Mouse (Mus musculus) cerebellum, adult 8-10 months (tissue): ENCODE data around the gene Mlycd.

Source experiments
- DNase-seq: peaks from one replicate; pipeline ENCODE4 v3.0.0; 2022

Gene Mlycd

DNA sequence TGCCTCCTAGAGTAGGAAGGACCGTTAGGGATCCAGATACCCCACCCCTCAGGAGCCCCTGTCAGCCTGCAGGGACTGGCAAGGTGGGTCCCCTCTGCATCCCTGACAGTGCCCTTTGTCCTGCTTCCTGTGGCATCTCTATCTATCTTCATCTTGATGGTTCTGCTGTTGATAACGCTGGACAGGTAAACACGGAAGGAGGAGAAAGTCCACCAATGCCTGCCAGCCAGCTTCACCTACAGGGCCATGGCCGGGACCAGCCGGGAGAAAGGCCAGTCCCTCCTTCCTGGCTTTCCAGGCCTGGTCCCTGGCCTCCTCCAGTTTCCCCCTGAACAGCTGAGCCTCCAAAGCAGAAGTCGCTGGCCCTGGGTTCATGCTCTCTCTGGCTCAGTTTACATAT, 39.9 kb downstream of the Mlycd start:
- DNase-seq: no peak

DNA sequence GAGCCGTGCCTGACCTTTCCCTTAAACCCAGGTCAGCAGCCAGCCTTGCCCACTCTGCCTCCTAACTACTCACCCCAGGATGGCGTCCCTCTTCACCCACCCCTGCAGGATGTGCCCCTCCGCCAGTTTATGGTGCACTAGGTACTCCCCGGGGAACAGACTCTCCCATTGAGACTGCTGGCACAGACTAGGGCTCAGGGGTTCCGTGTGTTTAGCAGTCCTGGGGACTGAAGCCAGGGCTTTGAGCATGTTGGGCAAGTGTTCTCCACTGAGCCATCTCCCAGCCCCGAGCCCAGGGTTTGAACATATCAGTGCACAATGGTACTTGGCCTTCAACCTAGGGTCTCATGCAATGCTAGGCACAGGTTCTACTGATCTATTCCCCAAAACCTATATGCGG, 40.8 kb downstream of the Mlycd start:
- DNase-seq: no peak

DNA sequence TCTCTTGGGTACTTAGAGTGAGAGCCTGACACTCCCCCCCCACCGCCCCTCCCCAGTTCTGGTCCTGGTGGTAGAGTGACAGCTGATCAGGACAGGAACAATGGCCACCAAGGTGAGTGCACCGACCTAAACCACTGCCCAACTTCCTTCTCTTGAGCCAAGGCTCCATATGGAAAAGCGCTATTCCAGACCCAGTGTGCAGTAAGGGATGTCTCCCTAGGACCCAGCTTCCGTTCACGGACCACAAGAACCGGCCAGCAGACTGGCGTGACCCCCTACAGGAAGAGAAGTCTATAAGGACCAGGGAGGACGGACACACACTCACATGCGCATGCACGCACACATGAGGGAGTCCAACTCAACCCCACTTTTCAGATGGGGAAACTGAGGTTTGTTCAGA, 41.7 kb downstream of the Mlycd start:
- DNase-seq: no peak

DNA sequence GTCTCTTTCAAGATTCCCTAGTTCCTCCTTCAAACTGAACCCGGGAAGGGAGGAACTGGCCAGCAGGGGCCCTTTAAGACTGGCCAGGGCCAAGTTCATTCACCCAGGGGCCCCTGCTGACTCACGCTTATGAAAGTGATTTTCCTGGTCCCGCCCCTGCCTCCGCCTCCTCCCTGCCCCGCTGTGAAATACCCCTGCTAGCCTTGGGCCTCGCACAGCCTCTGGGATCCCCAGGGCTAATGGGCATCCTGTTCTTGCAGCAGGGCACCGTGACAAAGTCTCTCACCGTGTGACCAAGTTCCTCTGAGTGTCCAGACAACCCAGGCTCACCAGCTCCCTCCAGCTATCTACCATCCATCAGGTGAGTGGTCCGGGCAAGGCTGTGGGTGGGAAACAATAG, 42.3 kb downstream of the Mlycd start:
- no peak for DNase-seq

DNA sequence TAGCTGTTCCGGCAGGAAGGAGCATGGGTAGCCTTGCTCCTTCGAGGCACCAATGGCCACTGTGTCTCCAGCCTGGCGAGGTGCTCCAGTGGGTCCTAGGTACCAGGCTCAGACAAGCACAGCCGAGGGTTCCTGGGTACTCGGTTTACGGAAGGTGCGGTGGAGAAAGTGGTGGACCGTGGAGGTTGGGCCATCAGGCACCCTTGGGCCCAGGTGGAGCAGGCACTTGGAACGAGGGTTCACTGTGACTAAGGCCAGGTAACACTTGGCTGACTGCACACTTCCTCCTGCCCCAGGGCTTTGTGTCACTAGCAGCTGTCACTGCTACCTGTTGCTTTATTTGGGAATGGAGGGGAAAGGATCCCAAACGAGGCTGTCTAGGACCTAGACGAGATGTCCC, 42.8 kb downstream of the Mlycd start:
- DNase-seq: no peak

DNA sequence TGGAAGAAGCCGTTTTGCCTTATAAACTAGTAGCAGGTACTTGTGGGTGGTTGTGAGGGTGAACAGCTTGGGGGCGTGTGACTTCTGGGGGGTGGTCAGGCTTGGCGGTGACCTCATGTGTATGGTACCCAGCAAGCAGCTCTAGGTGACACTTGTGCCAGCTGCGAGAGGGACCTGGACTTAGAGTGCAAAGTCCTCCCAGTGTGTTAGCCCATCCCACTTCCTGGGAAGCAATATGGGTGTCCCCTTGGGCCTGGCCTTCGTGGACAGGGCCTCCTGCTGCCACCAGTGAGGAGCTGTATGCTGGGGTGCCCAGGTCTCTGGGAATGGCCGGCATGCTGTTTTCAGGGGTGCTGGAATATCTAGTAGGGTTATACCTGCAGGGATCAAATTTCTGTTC, 44.2 kb downstream of the Mlycd start:
- DNase-seq: no peak

DNA sequence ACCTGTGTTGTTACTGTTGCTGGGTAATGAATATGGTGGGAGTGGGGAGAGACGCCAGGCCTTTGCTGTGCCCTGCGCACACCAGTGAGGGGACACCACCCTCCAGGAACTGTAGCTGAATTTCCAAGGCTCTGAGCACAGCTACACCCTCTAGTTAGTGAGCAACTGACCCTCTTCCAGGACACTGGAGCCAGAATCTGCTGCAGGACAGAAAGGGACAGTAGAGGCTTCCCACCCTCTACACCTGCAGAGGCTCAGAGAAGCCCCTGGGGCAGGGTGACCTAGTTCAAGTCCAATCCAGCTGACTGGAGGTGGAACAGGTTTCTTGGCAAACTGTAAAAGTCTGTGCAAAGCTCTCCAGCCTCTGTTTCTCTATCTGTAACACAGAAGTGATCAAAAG, 44.7 kb downstream of the Mlycd start:
- no peak for DNase-seq

DNA sequence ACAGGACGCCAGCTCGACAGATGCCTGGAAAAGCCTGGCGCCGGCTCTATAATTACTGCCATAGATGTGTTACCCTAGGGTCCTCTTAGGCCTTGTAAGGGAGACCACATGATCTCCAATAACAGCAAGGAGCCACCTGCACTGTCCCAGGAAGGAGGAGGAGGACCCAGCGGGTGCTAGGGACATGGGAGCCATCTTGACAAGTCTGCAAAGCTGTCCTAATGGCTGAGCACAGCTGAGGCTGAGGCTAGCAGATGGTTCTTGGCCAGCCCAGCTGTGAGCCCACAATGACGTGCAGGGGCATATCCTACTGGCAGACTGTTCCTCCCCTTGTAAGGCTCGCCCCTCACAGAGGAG, 45.2 kb downstream of the Mlycd start:
- no peak for DNase-seq

DNA sequence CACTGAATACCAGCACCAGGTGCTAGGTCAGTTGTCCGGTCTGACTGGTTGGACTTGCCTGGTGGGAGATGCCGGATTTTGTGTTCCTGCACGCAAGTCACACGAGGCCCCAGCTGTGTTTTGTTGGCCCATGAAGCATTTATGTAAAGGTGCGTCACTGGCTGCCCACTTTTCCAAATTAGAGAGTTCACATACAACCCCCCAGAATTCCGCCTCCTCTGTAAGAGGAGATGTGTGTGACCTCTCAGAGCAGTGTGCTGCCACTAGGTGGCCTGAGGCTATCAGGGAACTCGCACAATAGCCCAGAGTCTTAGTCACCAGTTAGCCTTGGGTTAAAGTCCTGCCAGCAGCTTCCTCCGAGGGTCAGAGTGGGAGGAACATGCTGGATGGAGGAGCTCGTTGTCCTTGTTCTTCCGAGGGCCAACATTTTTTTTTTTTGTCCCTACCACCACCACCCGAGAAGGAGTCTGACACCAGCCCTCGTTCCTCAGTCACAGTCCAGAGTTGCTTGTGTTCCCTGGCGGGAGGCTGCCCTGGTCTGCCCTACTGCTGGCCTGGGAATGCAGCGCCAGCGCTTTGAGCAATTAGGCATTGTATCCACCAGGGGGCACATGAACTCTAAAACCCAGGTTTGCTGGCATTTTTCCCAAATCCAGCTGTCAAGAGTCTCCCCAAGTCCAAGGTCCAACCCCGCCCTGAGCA, 45.7 kb downstream of the Mlycd start:
- peak; percentile 40 for DNase-seq

DNA sequence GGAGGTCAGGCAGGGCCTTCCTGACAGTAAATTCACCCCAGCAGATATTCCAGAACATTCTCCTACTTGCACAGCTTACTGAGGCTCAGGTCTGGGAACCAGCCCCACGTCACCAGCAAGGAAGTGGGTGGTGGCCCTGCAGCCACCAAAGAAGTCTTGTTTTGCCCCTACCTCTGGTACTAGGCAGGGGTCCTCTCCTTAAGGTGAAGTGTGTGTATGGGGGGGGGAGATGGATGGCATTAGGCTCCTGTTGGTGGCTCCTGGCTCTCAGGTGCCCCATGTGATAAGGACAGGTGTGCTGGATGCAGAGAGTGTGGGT, 46.2 kb downstream of the Mlycd start:
- no peak for DNase-seq

DNA sequence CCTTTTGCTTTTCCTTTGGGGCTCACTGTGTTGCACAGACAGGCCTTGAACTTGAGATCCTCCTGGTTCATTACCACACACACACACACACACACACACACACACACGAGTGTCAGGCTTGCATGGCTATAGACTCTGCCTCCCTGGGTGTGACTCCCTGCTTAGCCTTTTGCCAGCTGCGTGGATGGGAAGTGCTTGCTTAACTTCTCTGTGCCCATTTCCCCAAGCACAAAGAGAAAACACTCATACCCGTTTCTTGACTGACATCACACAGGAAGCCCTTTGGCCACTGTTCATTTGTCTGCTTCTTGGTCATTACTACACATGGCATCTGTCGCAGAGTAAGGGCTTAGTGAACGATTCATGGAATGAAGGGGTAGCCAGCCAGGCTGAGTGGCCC, 47.3 kb downstream of the Mlycd start:
- DNase-seq: no peak

DNA sequence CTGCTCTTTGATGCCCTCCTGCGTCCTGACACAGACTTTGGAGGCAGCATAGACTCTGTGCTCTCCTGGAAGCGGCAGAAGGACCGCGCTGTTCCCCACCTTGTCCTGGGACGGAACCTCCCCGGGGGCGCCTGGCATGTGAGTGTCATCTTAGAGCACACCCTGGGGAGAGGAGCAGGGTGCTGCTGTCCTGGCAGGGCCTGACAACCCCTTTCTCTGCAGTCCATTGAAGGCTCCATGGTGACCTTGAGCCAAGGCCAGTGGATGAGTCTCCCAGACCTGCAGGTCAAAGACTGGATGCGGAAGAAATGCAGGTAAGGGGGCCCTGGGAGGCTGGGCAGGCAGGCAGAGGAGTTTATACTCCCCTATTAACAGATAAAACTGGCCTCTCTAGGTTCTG, 48.3 kb downstream of the Mlycd start:
- DNase-seq: no peak

DNA sequence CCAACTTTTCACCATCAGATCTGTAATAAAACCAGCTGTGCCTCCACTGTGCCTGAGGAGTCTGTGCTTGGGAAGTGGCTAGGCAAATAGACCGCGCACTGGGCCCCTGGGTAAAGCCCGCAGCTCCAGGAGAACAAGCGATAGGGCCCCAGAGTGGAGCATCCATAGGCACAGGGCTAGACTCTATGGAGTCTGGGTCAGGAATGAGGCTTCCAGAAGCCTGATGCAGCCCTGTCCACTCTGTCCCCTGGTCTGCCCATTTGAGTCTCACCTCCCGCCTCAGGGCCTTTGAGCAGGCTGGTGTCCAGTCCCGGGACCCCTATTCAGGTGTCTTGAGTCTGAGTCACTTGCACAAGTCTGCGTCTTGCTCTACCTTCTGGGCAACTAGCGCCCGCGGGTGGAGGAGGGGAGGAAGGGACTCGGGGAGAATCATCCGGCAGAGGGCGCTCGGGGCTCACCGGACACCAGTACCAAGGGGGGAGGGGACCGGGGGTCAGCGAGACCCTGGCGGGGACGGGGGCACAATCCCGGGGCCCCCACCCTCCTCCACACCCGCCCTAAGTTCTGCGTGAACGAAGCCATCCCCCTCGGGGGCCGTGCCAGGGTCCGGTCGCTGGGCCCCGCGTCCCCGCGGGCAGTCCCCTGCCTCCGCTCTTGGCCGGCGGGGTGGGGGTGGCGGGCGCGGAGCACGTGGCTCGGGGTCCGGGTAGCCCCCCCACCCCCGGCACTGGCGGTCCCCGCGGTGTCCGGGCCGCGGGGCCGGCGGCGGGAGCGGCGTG, 51.7 kb downstream of the Mlycd start, which contains the start of gene Necab2:
Gene Necab2 (plus strand): TSS at position 509 of the 779 bp plus-strand sequence.
- peak; percentile 67 for DNase-seq

DNA sequence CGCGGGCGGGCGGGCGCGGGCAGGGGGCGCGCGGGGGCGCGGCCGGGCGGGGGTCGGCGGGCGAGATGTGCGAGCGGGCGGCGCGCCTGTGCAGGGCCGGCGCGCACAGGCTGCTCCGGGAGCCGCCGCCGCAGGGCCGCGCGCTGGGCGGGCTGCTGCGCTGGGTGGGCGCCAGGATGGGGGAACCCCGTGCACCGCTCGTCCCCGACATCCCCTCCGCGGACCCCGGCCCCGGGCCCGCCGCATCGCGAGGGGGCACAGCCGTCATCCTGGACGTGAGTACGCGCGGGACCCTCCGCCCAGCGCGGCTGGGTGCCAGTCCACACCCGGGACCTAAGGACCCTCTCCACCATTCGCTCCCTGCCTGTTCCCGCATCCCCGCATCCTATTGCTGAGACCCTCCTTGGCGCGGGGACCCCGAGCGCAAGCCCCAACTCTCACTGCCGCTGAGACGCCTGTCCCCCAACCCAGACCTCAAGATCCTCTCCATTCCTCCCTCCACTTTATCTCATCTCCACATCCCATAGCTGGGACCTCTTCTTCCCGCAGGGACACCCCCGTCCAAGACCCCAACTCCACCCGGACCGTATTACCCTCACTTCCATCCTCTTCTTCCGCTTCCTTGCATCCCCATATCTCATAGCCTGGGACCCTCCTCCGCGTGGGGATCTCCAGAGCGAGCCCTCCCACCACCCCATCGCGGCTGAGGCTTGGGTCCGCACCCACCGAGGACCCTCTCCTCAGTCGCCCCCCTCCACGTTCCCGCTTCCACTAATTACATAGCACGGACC, 52.5 kb downstream of the Mlycd start:
- no peak for DNase-seq

DNA sequence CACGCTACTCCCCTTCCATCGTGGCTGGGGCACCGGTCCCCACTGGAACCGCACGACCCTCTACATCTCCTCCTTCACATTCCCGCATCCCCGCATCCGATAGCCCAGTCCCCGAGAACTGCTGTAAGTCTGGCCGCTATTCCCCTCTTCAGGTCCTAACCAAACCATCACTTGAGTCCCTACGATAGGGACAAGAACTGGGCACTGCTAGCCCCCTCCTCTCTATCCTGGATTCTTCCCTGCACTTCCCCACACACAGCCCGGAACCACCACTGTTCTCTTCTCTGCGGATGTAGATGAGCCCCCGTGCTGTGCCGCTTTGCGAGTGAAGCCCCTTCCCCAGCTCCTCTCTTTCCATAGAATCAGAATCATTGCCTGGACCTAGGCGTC, 53.1 kb downstream of the Mlycd start:
- no peak for DNase-seq

DNA sequence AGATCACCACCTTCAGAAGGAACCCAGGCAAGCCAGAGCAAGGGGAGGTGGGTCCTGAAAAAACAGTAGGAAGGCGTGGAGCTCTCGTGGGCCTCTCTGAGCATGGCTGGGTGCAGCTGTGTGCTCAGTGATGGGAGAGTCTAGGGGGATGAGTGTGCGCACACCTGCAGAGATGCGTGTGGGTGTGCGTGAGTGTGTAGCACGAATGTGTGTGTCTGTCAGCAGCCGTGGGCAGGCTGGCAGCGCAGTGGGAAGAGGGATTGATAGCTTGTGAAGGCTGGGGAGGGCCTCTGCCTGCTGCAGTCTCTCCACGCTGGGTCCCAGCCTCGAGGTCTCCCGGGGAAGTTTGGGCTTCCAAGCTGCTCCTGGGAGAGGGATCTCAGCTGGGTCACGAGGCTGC, 54.9 kb downstream of the Mlycd start:
- no peak for DNase-seq

DNA sequence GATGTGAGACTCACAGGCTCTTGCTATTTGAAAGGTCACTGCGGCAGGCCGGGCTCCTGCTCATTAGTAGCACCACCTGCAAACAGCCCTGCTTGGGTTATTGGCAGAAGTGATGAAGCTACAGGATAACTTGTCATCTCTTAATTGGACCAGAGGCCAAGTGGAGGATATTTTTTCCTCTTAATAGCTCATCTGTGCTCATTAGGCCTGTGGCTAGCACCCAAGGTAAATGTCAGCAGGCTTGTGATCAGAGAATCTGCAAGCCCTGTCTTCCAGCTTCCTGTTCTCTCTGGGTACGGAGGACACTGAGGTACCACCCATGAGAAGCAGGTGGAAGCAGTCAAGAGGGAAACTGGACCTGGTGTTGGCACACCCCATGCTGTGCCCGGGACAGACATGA, 56.5 kb downstream of the Mlycd start:
- no peak for DNase-seq

DNA sequence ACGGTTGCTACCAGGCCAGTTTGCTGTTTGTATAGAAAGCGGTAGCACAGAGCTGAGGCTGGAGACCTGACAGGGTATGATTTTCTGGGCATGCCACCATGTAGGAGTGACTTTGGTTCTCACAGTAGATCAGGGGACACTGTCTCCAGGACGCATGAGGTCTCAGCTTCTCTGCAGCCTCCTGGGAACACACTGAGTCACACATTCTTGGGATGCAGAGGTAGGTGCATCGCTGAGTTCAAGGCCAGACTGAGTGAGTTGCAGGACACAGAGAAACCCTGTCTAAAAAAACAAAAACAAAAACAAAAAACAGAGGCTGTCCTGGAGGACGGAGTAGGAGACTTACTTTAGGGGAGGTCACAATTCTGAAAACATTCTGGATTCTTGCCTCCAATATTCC, 58.2 kb downstream of the Mlycd start:
- DNase-seq: no peak

DNA sequence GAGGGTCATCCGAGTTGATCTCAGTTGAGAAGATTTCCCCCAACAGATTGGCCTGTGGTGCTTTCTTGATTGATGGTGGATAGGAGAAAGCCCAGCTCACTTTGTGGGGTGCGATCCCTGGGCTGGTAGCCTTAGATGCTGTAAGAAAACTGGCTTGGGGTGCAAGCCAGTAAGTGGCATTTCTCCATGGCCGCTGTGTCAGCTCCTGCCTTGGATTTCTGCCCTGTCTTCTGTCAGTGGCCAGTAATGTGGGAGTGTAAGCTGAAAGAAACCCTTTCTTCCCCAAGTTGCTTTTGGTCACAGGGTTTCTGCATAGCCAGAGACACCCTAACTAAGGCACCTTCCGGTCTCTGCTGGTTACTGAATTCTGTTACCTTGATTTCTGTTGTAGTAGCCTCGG, 61.4 kb downstream of the Mlycd start:
- DNase-seq: no peak

DNA sequence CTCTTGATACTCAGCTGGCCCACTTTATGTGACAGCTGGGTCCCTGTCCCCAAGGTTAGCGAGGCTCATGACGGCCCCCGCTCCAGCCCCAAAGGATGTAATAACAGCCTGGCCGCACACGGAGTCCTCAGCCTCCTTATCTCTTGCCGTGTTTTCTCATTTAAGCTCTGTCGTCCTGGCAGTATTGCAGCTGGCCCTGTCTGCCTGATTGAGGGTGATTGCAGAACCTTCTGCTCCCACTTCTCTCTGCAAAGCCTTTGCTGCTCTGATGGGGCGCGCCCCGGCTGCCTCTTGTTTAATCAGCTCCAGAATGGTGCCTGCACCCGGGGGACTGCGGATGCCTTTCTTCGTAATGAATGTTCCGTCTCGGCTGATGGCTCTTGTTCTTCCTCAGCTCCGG, 65.0 kb downstream of the Mlycd start:
- no peak for DNase-seq
